In genomic region chr11:59811211-59811610, GRCm38 (mm10) we compare ENCODE assay signal across 11 mouse cellular contexts. TPM values are rescaled to one million over a fixed set of nuclear protein-coding genes. Genes with fewer than 3 reads are reported as not detected.
DNase-seq lines count a peak whose midpoint lies in the region; ATAC-seq and TF ChIP-seq lines count a peak whose summit lies in the region.
"Had no signal": no experiment of that assay in that cellular context is flagged by ENCODE, and none has a peak within 500 bp of the region (broad histone marks: within the 10 kb centered on the region; RNA-seq: fewer than 3 reads in every experiment).

No protein-coding gene starts in this region.

- no peaks in the 10 kb centered on the region for H3K27me3 ChIP-seq in heart, embryonic 16.5 days (ENCODE audit: control insufficient read depth, insufficient read depth, low read length)
- H3K27me3 ChIP-seq in E14TG2a.4 (ENCODE audit: insufficient read depth, low read length) = no peaks in the 10 kb centered on the region
- no peaks in the 10 kb centered on the region for H3K27me3 ChIP-seq in embryonic facial prominence, embryonic 11.5 days (ENCODE audit: control insufficient read depth, insufficient read depth, low read length)
- H3K27me3 ChIP-seq in liver, embryonic 14.5 days (ENCODE audit: control insufficient read depth, insufficient read depth, low read length) = no peaks in the 10 kb centered on the region
- H3K27me3 ChIP-seq: hindbrain, embryonic 15.5 days; neural tube, embryonic 13.5 days had no signal

- peaks cover 13% of the 10 kb centered on the region for H3K4me1 ChIP-seq in heart, embryonic 16.5 days (ENCODE audit: control insufficient read depth, insufficient read depth, low read length)
- H3K4me1 ChIP-seq in E14TG2a.4 (replicated peaks; ENCODE audit: low read depth, low read length) = peaks cover 87% of the 10 kb centered on the region
- H3K4me1 ChIP-seq in embryonic facial prominence, embryonic 11.5 days (ENCODE audit: control insufficient read depth, insufficient read depth, low read length) = 0 out of 2 replicates have a peak, but pooled peaks cover 3% of the 10 kb centered on the region
- peaks cover 12 to 16% of the 10 kb centered on the region in 2 experiments for H3K4me1 ChIP-seq in liver, embryonic 14.5 days (replicated peaks; ENCODE audit: control insufficient read depth in 2 of 2, insufficient read depth in 2 of 2, low read length in 1 of 2)

- no peak overlapping the region for H3K4me3 ChIP-seq in heart, embryonic 16.5 days (ENCODE audit: low read length)
- H3K4me3 ChIP-seq in E14TG2a.4 (replicated peaks; ENCODE audit: low read length) = peak overlapping the region; percentile 90
- H3K4me3 ChIP-seq in embryonic facial prominence, embryonic 11.5 days (ENCODE audit: low read depth, low read length) = no peak overlapping the region
- peak overlapping the region in 1 of 2 experiments; percentile 73; a peak in 2 of 4 replicates for H3K4me3 ChIP-seq in liver, embryonic 14.5 days (ENCODE audit: insufficient read depth in 1 of 2, low read depth in 2 of 2, low read length in 2 of 2)

- DNase-seq in heart, postnatal 36 days = no peak
- peak; percentile 35 for DNase-seq in embryonic facial prominence, embryonic 11.5 days (ENCODE audit: low spot score)
- no peak for DNase-seq in liver, embryonic 14.5 days (ENCODE audit: low read depth in 3 of 3, low spot score in 3 of 3)
- DNase-seq in left cerebral cortex, postnatal 4 days = no peak
- DNase-seq in right cerebral cortex, postnatal 14 days = no peak
- no peak for DNase-seq in layer of hippocampus, adult 9-10 months (ENCODE audit: low spot score)
- DNase-seq: cerebellum, adult 18-20 months had no signal

- H3K9ac ChIP-seq in heart, embryonic 16.5 days (ENCODE audit: low read length) = no peak overlapping the region
- H3K9ac ChIP-seq in embryonic facial prominence, embryonic 11.5 days (replicated peaks; ENCODE audit: low read length) = 0 out of 2 replicates have a peak overlapping the region, but pooled peaks have one; percentile 13
- peak overlapping the region; percentile 37; the same call in 1 of the 2 replicates for H3K9ac ChIP-seq in liver, embryonic 14.5 days (replicated peaks)

- no peaks in the 10 kb centered on the region for H3K9me3 ChIP-seq in heart, embryonic 16.5 days (replicated peaks; ENCODE audit: control insufficient read depth, low read length)
- no peaks in the 10 kb centered on the region for H3K9me3 ChIP-seq in E14TG2a.4 (ENCODE audit: low read length)
- H3K9me3 ChIP-seq in embryonic facial prominence, embryonic 11.5 days (replicated peaks; ENCODE audit: control insufficient read depth, low read length) = no peaks in the 10 kb centered on the region
- no peaks in the 10 kb centered on the region for H3K9me3 ChIP-seq in liver, embryonic 14.5 days (ENCODE audit: control insufficient read depth, low read length)
- H3K9me3 ChIP-seq: hindbrain, embryonic 15.5 days; neural tube, embryonic 13.5 days had no signal

- peak overlapping the region; percentile 19; the same call in 1 of the 2 replicates for H3K4me2 ChIP-seq in heart, embryonic 16.5 days (ENCODE audit: low read depth, low read length)
- no peak overlapping the region for H3K4me2 ChIP-seq in embryonic facial prominence, embryonic 11.5 days (ENCODE audit: low read depth, low read length)
- H3K4me2 ChIP-seq in liver, embryonic 14.5 days (ENCODE audit: low read depth) = peak overlapping the region; percentile 89

- TF ChIP-seq CTCF in E14TG2a.4 (conservative IDR thresholded peaks at IDR 0.05; ENCODE audit: low read length) = no peak
- TF ChIP-seq CTCF in liver, embryonic 14.5 days (IDR thresholded peaks at IDR 0.05; ENCODE audit: low read depth) = no peak

- peaks cover 7% of the 10 kb centered on the region for H3K36me3 ChIP-seq in heart, embryonic 16.5 days (ENCODE audit: control insufficient read depth, insufficient read depth)
- peaks cover 24% of the 10 kb centered on the region for H3K36me3 ChIP-seq in E14TG2a.4 (ENCODE audit: insufficient read depth, low read length)
- H3K36me3 ChIP-seq in embryonic facial prominence, embryonic 11.5 days (replicated peaks; ENCODE audit: control insufficient read depth, insufficient read depth, low read depth, low read length) = no peaks in the 10 kb centered on the region; the same call in none of the 2 replicates
- peaks cover 4% of the 10 kb centered on the region for H3K36me3 ChIP-seq in liver, embryonic 14.5 days (replicated peaks; ENCODE audit: control insufficient read depth, insufficient read depth, low read depth)

- WGBS in heart, embryonic 16.5 days = 48% methylated on average over 4 of the region's 4 CpGs
- WGBS in embryonic facial prominence, embryonic 11.5 days = 54% methylated on average over 4 of the region's 4 CpGs
- 69% methylated on average over 4 of the region's 4 CpGs for WGBS in liver, embryonic 14.5 days (ENCODE audit: insufficient replicate concordance)

- H3K27ac ChIP-seq in heart, embryonic 16.5 days (ENCODE audit: low read length) = no peak overlapping the region
- no peak overlapping the region; the same call in 1 of the 2 replicates for H3K27ac ChIP-seq in embryonic facial prominence, embryonic 11.5 days (replicated peaks; ENCODE audit: low read depth, low read length)
- H3K27ac ChIP-seq in liver, embryonic 14.5 days = no peak overlapping the region; the same call in 1 of the 2 replicates

- ATAC-seq in heart, embryonic 16.5 days (replicated peaks; ENCODE audit: extremely low read depth, insufficient read depth, low FRiP score) = no peak
- ATAC-seq in embryonic facial prominence, embryonic 11.5 days (replicated peaks; ENCODE audit: insufficient number of reproducible peaks, low FRiP score, low TSS enrichment, low read depth) = no peak
- ATAC-seq in liver, embryonic 14.5 days (ENCODE audit: insufficient read depth) = no peak

- TF ChIP-seq EP300 in liver, embryonic 14.5 days (IDR thresholded peaks at IDR 0.05; ENCODE audit: low read depth) = no peak

- intact Hi-C loops in heart, postnatal 36 days (cut with DNase I) = loop anchor here (2.0 kb wide), 1 partner anchor 28 kb away; the partner anchor contains the start of genes Cops3 and Nt5m
- intact Hi-C loops in left cerebral cortex, postnatal 4 days (cut with DNase I) = no loop called here

RNA-seq across cellular contexts. Expression of gene Flcn, which starts 1.4 kb away (rescaled TPM):
- 44.4 and 45.5 TPM in 2 replicates for polyA plus RNA-seq in heart, embryonic 16.5 days (2015; fragmentation: Nextera tagmentation; extraction: Ambion mirVana)
- 10 to 100 TPM; 41.4 to 51.3 TPM for total RNA-seq in heart, postnatal 36 days (2021)
- polyA plus RNA-seq in embryonic facial prominence, embryonic 11.5 days (2014; fragmentation: Nextera tagmentation; extraction: Ambion mirVana) = 23.9 and 26.1 TPM in 2 replicates
- 10.8 and 11.1 TPM in 2 replicates for polyA plus RNA-seq in liver, embryonic 14.5 days (2012; rRNA removed)
- polyA plus RNA-seq in liver, embryonic 14.5 days (2014; fragmentation: Nextera tagmentation; extraction: Ambion mirVana) = 7.2 and 8.9 TPM in 2 replicates
- 10 to 100 TPM; 33.3 to 36.1 TPM for total RNA-seq in left cerebral cortex, postnatal 4 days (2021)

RNA-seq across cellular contexts. Expression of gene Pld6, which starts 23.8 kb away (rescaled TPM):
- polyA plus RNA-seq in heart, embryonic 16.5 days (2015; fragmentation: Nextera tagmentation; extraction: Ambion mirVana) = 4.8 and 5.8 TPM in 2 replicates
- under 1 TPM; 0.22 to 0.54 TPM for total RNA-seq in heart, postnatal 36 days (2021)
- polyA plus RNA-seq in embryonic facial prominence, embryonic 11.5 days (2014; fragmentation: Nextera tagmentation; extraction: Ambion mirVana) = 1.2 and 1.4 TPM in 2 replicates
- polyA plus RNA-seq in liver, embryonic 14.5 days (2012; rRNA removed) = 1.9 TPM in 2 replicates
- 0.50 and 0.68 TPM in 2 replicates for polyA plus RNA-seq in liver, embryonic 14.5 days (2014; fragmentation: Nextera tagmentation; extraction: Ambion mirVana)
- total RNA-seq in left cerebral cortex, postnatal 4 days (2021) = 1 to 10 TPM; 3.0 to 3.8 TPM

RNA-seq across cellular contexts. Expression of gene Nt5m, which starts 28.0 kb away (rescaled TPM):
- polyA plus RNA-seq in heart, embryonic 16.5 days (2015; fragmentation: Nextera tagmentation; extraction: Ambion mirVana) = 42.4 and 42.7 TPM in 2 replicates
- total RNA-seq in heart, postnatal 36 days (2021) = 10 to 100 TPM; 20.2 to 27.0 TPM
- 37.1 and 41.0 TPM in 2 replicates for polyA plus RNA-seq in embryonic facial prominence, embryonic 11.5 days (2014; fragmentation: Nextera tagmentation; extraction: Ambion mirVana)
- 8.5 and 8.9 TPM in 2 replicates for polyA plus RNA-seq in liver, embryonic 14.5 days (2012; rRNA removed)
- polyA plus RNA-seq in liver, embryonic 14.5 days (2014; fragmentation: Nextera tagmentation; extraction: Ambion mirVana) = 10.0 and 10.6 TPM in 2 replicates
- 10 to 100 TPM; 43.6 to 45.0 TPM for total RNA-seq in left cerebral cortex, postnatal 4 days (2021)

RNA-seq across cellular contexts. Expression of gene Cops3, which starts 28.4 kb away (rescaled TPM):
- 154 and 173 TPM in 2 replicates for polyA plus RNA-seq in heart, embryonic 16.5 days (2015; fragmentation: Nextera tagmentation; extraction: Ambion mirVana)
- total RNA-seq in heart, postnatal 36 days (2021) = 10 to 100 TPM; 74.8 to 75.0 TPM
- polyA plus RNA-seq in embryonic facial prominence, embryonic 11.5 days (2014; fragmentation: Nextera tagmentation; extraction: Ambion mirVana) = 238 and 239 TPM in 2 replicates
- 26.2 and 33.5 TPM in 2 replicates for polyA plus RNA-seq in liver, embryonic 14.5 days (2012; rRNA removed)
- polyA plus RNA-seq in liver, embryonic 14.5 days (2014; fragmentation: Nextera tagmentation; extraction: Ambion mirVana) = 108 and 112 TPM in 2 replicates
- total RNA-seq in left cerebral cortex, postnatal 4 days (2021) = 10 to 100 TPM; 83.2 to 87.3 TPM
